Mouse (Mus musculus) bone marrow, adult 2 months (tissue): ENCODE results near the gene Olfr878. TPM values are rescaled to one million over a fixed set of nuclear protein-coding genes. Genes with fewer than 3 reads are reported as not detected.

Experiments
- H3K27ac ChIP-seq: fragments of 200-500 bp; 2 replicates; pipeline ENCODE4 v1.5.1; 2012; ENCODE audit warnings: low read depth, mild to moderate bottlenecking, control low read depth, inconsistent platforms, low read length; ENCODE audit not compliant: control insufficient read depth, poor library complexity, insufficient read depth
- H3K4me1 ChIP-seq: fragments of 200-500 bp; 2 replicates; pipeline ENCODE4 v1.6.1; 2011; ENCODE audit warnings: low read length; ENCODE audit not compliant: control insufficient read depth, insufficient read depth
- H3K4me3 ChIP-seq: fragments of 200-500 bp; replicated peaks from 2 replicates; pipeline ENCODE3; 2011; ENCODE audit warnings: mild to moderate bottlenecking, low read depth, low read length, control low read depth; ENCODE audit not compliant: control insufficient read depth
- CTCF ChIP-seq: fragments of 200-500 bp; IDR thresholded peaks from 2 replicates; pipeline ENCODE4 v1.5.1; 2011; ENCODE audit warnings: low read length, control low read depth; ENCODE audit not compliant: control insufficient read depth, insufficient read depth
- POLR2A ChIP-seq: fragments of 200-500 bp; IDR thresholded peaks from 2 replicates; pipeline ENCODE4 v1.6.1; 2011; ENCODE audit warnings: low read depth, mild to moderate bottlenecking, control low read depth, low read length, borderline replicate concordance; ENCODE audit not compliant: control insufficient read depth
- WGBS: fragments of 180-500 bp; shearing (Covaris S2); methylation state at CpG from one replicate; pipeline ENCODE4 v1.1.7; 2018; 5-methylcytosine and 5-hydroxymethylcytosine counted together
- polyA plus RNA-seq: library from polyadenylated mRNA; stranded (reverse); fragments of >200 nt; gene quantifications from 2 replicates; pipeline ENCODE4 v1.2.4, GENCODE M21; 2011; ENCODE audit warnings: low replicate concordance; ENCODE audit not compliant: missing spikeins, insufficient read depth, insufficient read length

The Olfr878 gene
- polyA plus RNA-seq, 1 experiment, result not detected

- WGBS, result 46% methylated on average over 2 of the region's 2 CpGs
- TF ChIP-seq CTCF, result no peak
- no peak overlapping the region for H3K4me3 ChIP-seq
- no peaks in the 10 kb centered on the region for H3K4me1 ChIP-seq
- H3K27ac ChIP-seq, result no peak overlapping the region
Observed at GRCm38 (mm10) chr9:37925445-37925844, 7.8 kb downstream of the Olfr878 start.

- 55% methylated on average over 3 of the region's 3 CpGs for WGBS
- H3K4me3 ChIP-seq, result no peak overlapping the region
- TF ChIP-seq CTCF (no peak), POLR2A (no peak)
- no peaks in the 10 kb centered on the region for H3K4me1 ChIP-seq
- no peak overlapping the region for H3K27ac ChIP-seq
Observed at GRCm38 (mm10) chr9:37926019-37927013, 8.7 kb downstream of the Olfr878 start.

- Histone ChIP-seq H3K4me1 (no peaks in the 10 kb centered on the region), H3K27ac (no peak overlapping the region), H3K4me3 (no peak overlapping the region)
- TF ChIP-seq CTCF (peak; percentile 24), POLR2A (no peak)
- WGBS, result 2% methylated on average over 11 of the region's 11 CpGs
Observed at GRCm38 (mm10) chr9:37932519-37932918, 14.9 kb downstream of the Olfr878 start.

GRCm38 (mm10) chr9:37934146-37934545 is 16.5 kb downstream of the Olfr878 start:
- Histone ChIP-seq H3K27ac (no peak overlapping the region), H3K4me3 (no peak overlapping the region), H3K4me1 (no peaks in the 10 kb centered on the region)
- TF ChIP-seq POLR2A (no peak), CTCF (no peak)

- no peak for TF ChIP-seq POLR2A
- no peak for TF ChIP-seq CTCF
- no peak overlapping the region for H3K27ac ChIP-seq
Observed at GRCm38 (mm10) chr9:37941167-37941566, 23.5 kb downstream of the Olfr878 start.

More at GRCm38 (mm10) chr9:37941167-37941566, 23.5 kb downstream of the Olfr878 start:
- 74% methylated on average over 2 of the region's 2 CpGs for WGBS
- no peaks in the 10 kb centered on the region for H3K4me1 ChIP-seq
- H3K4me3 ChIP-seq, result no peak overlapping the region

Other genes with a start within 250 kb of the Olfr878 start
- gene Panx3, start 248.6 kb upstream of the Olfr878 start, polyA plus RNA-seq, result not detected in 2 replicates
- 0.36 and 0.57 TPM in 2 replicates for gene Olfr160, start 201.6 kb upstream of the Olfr878 start, polyA plus RNA-seq
- gene Olfr874, start 172.7 kb upstream of the Olfr878 start, polyA plus RNA-seq, result not detected in 2 replicates
- not detected in 2 replicates for gene Olfr875, start 146.0 kb upstream of the Olfr878 start, polyA plus RNA-seq
- not detected in 2 replicates for gene Olfr876, start 114.8 kb upstream of the Olfr878 start, polyA plus RNA-seq
- not detected in 2 replicates for gene Olfr877, start 63.6 kb upstream of the Olfr878 start, polyA plus RNA-seq
- gene Olfr145, start 21.1 kb upstream of the Olfr878 start, polyA plus RNA-seq, result not detected in 2 replicates
- 0.35 TPM in 1 of 2 replicates, not detected in the other for gene Olfr881, start 74.0 kb downstream of the Olfr878 start, polyA plus RNA-seq
- gene Olfr883, start 108.0 kb downstream of the Olfr878 start, polyA plus RNA-seq, result not detected in 2 replicates
- gene Olfr884, start 128.7 kb downstream of the Olfr878 start, polyA plus RNA-seq, result not detected in 2 replicates
- not detected in 2 replicates for gene Olfr885, start 143.5 kb downstream of the Olfr878 start, polyA plus RNA-seq
- 0.16 and 0.95 TPM in 2 replicates for gene Olfr887, start 166.2 kb downstream of the Olfr878 start, polyA plus RNA-seq
- not detected in 2 replicates for gene Olfr888, start 190.3 kb downstream of the Olfr878 start, polyA plus RNA-seq
- 0.35 TPM in 1 of 2 replicates, not detected in the other for gene Olfr889, start 197.4 kb downstream of the Olfr878 start, polyA plus RNA-seq
- gene Olfr890, start 224.7 kb downstream of the Olfr878 start, polyA plus RNA-seq, result not detected in 2 replicates